Mouse (Mus musculus): ENCODE measurements around the gene Prpf31.

DNA sequence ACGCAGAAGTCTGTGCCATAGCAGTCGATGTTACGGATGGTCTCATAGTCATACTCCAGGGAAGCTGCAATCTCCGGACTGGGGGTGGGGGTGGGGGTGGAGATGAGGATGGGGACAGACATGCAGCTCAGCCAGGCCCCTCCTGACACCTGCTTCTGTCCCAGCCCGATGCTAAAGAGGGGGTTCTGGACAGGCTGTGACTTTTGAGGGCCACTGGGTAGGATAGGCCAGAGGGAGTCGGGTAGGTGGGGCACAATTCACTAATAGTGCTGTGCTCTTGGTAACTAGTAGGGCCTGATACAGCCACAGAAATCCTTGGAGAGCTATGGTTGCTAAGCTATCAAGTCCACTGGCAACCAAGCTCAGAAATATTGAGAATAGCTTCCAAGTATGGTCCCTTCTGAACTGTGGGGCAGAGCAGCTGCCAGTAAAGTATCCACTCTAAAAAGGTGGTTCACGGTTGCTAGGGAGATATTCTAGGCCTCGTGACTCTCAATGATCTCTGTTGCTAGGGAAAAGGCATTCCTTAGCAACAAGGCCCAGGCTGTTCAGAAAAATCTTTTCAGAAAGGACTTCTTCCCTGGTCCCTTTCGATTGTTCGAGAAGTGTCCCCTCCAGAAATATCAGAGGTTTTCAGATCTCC, 54.2 kb downstream of the Prpf31 start:
- TF ChIP-seq CTCF (IDR thresholded peaks at IDR 0.05; ENCODE audit: low read depth, low read length) (no peak), TAL1 (conservative IDR thresholded peaks at IDR 0.05; ENCODE audit: low read depth, low read length) (no peak), GATA1 (IDR thresholded peaks at IDR 0.05; ENCODE audit: borderline replicate concordance, low read length) (no peak), GATA2 (IDR thresholded peaks at IDR 0.05; ENCODE audit: borderline replicate concordance, low read depth, low read length) (no peak), POLR2AphosphoS5 (IDR thresholded peaks at IDR 0.05; ENCODE audit: insufficient replicate concordance, low read depth, low read length) (no peak)
